Mouse (Mus musculus): ENCODE measurements around the gene Adtrp. TPM values are rescaled to one million over a fixed set of nuclear protein-coding genes. Genes with fewer than 3 reads are reported as not detected.

Adtrp gene
- polyA plus RNA-seq, 1 experiment from 2014 or later = not detected

DNA sequence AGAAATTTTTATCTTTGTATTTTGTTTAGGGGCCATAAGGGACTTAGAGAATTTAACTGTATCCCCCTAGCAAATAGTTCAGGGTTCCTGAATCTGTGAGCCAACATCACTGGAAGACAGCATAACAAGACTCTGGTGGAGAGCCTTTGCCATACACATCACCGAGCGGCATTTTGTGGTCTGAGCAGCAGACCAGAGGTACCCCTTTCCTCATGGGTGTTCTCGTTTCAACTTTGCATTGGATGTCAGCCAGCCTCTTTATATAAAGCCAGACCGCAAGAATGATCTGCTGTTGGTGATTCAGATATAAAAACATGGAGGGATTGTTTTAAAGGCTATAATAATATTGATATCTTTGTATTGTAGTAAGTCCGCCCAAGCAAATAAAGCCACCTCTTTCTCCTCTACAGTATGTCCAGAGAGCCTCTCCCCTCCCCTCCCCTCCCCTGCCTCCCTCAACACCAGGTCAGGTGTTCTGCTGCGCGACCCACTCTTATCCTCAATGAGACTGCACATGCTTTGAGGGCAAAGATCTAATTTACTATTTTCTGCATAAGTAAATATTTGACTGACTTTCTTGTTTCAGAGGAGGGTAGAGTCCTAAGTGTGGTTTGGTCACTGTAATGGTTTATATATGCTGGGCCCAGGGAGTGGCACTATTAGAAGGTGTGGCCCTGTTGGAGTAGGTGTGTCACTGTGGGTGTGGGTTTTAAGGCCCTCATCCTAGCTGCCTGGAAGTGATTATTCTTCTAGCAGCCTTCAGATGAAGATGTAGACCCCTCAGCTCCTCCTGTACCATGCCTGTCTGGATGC lies 62.4 kb downstream of the Adtrp start:
- ATAC-seq (ENCODE audit: insufficient number of reproducible peaks, low FRiP score, low TSS enrichment, low read depth) (no peak), DNase-seq (ENCODE audit: low spot score) (no peak)
- Histone ChIP-seq H3K9ac (ENCODE audit: low read length) (no peak overlapping the region), H3K9me3 (ENCODE audit: control insufficient read depth, low read length) (no peaks in the 10 kb centered on the region), H3K27ac (replicated peaks; ENCODE audit: low read depth, low read length) (no peak overlapping the region), H3K36me3 (ENCODE audit: control insufficient read depth, insufficient read depth, low read length) (no peaks in the 10 kb centered on the region), H3K27me3 (ENCODE audit: control insufficient read depth, insufficient read depth, low read length) (no peaks in the 10 kb centered on the region), H3K4me2 (ENCODE audit: low read depth, severe bottlenecking) (no peak overlapping the region), H3K4me1 (ENCODE audit: control insufficient read depth, insufficient read depth, low read length) (no peaks in the 10 kb centered on the region), H3K4me3 (ENCODE audit: low read depth, low read length) (no peak overlapping the region)
- WGBS = 93% methylated on average over 7 of the region's 7 CpGs

DNA sequence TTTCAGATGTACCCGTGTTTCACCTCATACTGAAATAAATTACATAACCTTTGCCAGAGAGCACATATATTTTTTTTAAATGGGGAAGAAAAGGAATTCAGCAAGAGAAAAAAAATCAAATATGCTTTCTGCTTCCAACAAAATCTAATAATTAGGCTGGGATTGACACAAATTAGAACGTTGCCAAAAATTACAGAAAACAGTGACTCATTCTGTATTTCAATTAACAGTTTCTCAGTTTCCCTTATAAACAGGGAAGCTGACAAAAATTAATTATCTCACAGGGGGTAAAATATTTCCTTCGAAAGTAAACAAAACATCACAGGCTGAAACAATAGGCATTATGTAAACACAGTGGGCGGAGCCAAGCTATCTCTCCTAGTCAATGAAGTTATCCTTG lies 67.2 kb downstream of the Adtrp start:
- Histone ChIP-seq H3K4me1 (ENCODE audit: control insufficient read depth, insufficient read depth, low read length) (no peaks in the 10 kb centered on the region), H3K4me2 (ENCODE audit: low read depth, severe bottlenecking) (no peak overlapping the region), H3K9ac (ENCODE audit: low read length) (no peak overlapping the region), H3K27ac (replicated peaks; ENCODE audit: low read depth, low read length) (no peak overlapping the region), H3K4me3 (ENCODE audit: low read depth, low read length) (no peak overlapping the region), H3K27me3 (ENCODE audit: control insufficient read depth, insufficient read depth, low read length) (no peaks in the 10 kb centered on the region), H3K36me3 (ENCODE audit: control insufficient read depth, insufficient read depth, low read length) (no peaks in the 10 kb centered on the region), H3K9me3 (ENCODE audit: control insufficient read depth, low read length) (no peaks in the 10 kb centered on the region)
- DNase-seq (ENCODE audit: low spot score) = no peak
- no peak for ATAC-seq (ENCODE audit: insufficient number of reproducible peaks, low FRiP score, low TSS enrichment, low read depth)
- 84% methylated on average over 4 of the region's 4 CpGs for WGBS

- Histone ChIP-seq H3K9ac (ENCODE audit: low read length) (no peak overlapping the region), H3K4me1 (ENCODE audit: control insufficient read depth, insufficient read depth, low read length) (no peaks in the 10 kb centered on the region), H3K4me2 (ENCODE audit: low read depth, severe bottlenecking) (no peak overlapping the region), H3K27me3 (ENCODE audit: control insufficient read depth, insufficient read depth, low read length) (no peaks in the 10 kb centered on the region), H3K36me3 (ENCODE audit: control insufficient read depth, insufficient read depth, low read length) (no peaks in the 10 kb centered on the region), H3K9me3 (ENCODE audit: control insufficient read depth, low read length) (no peaks in the 10 kb centered on the region), H3K27ac (replicated peaks; ENCODE audit: low read depth, low read length) (no peak overlapping the region), H3K4me3 (ENCODE audit: low read depth, low read length) (no peak overlapping the region)
- DNase-seq (ENCODE audit: low spot score) (no peak), ATAC-seq (ENCODE audit: insufficient number of reproducible peaks, low FRiP score, low TSS enrichment, low read depth) (no peak)
- 61% methylated on average over 9 of the region's 9 CpGs for WGBS
Measured at GRCm38 (mm10) chr13:41779603-41780180, 67.8 kb downstream of the Adtrp start.

GRCm38 (mm10) chr13:41773812-41774376 lies 73.6 kb downstream of the Adtrp start:
- no peak overlapping the region for H3K9ac ChIP-seq (ENCODE audit: low read length)
- no peaks in the 10 kb centered on the region for H3K9me3 ChIP-seq (ENCODE audit: control insufficient read depth, low read length)
- 88% methylated on average over 4 of the region's 4 CpGs for WGBS
- H3K27ac ChIP-seq (replicated peaks; ENCODE audit: low read depth, low read length) = no peak overlapping the region
- no peaks in the 10 kb centered on the region for H3K27me3 ChIP-seq (ENCODE audit: control insufficient read depth, insufficient read depth, low read length)
- no peaks in the 10 kb centered on the region for H3K4me1 ChIP-seq (ENCODE audit: control insufficient read depth, insufficient read depth, low read length)
- ATAC-seq (ENCODE audit: insufficient number of reproducible peaks, low FRiP score, low TSS enrichment, low read depth) = no peak
- H3K4me2 ChIP-seq (ENCODE audit: low read depth, severe bottlenecking) = no peak overlapping the region
- DNase-seq (ENCODE audit: low spot score) = no peak
- H3K4me3 ChIP-seq (ENCODE audit: low read depth, low read length) = no peak overlapping the region
- H3K36me3 ChIP-seq (ENCODE audit: control insufficient read depth, insufficient read depth, low read length) = no peaks in the 10 kb centered on the region

GRCm38 (mm10) chr13:41771061-41771460 lies 76.4 kb downstream of the Adtrp start:
- Histone ChIP-seq H3K4me2 (ENCODE audit: low read depth, severe bottlenecking) (no peak overlapping the region), H3K4me1 (ENCODE audit: control insufficient read depth, insufficient read depth, low read length) (no peaks in the 10 kb centered on the region), H3K9ac (ENCODE audit: low read length) (no peak overlapping the region), H3K27me3 (ENCODE audit: control insufficient read depth, insufficient read depth, low read length) (no peaks in the 10 kb centered on the region), H3K9me3 (ENCODE audit: control insufficient read depth, low read length) (no peaks in the 10 kb centered on the region), H3K4me3 (ENCODE audit: low read depth, low read length) (no peak overlapping the region), H3K36me3 (ENCODE audit: control insufficient read depth, insufficient read depth, low read length) (no peaks in the 10 kb centered on the region), H3K27ac (replicated peaks; ENCODE audit: low read depth, low read length) (no peak overlapping the region)
- no peak for ATAC-seq (ENCODE audit: insufficient number of reproducible peaks, low FRiP score, low TSS enrichment, low read depth)
- 76% methylated on average over 3 of the region's 3 CpGs for WGBS
- no peak for DNase-seq (ENCODE audit: low spot score)

- no peak overlapping the region for H3K27ac ChIP-seq (replicated peaks; ENCODE audit: low read depth, low read length)
Measured at GRCm38 (mm10) chr13:41767941-41768340, 79.5 kb downstream of the Adtrp start.

GRCm38 (mm10) chr13:41761986-41762385 lies 85.5 kb downstream of the Adtrp start:
- no peaks in the 10 kb centered on the region for H3K36me3 ChIP-seq (ENCODE audit: control insufficient read depth, insufficient read depth, low read length)
- H3K27ac ChIP-seq (replicated peaks; ENCODE audit: low read depth, low read length) = no peak overlapping the region
- no peak overlapping the region for H3K4me2 ChIP-seq (ENCODE audit: low read depth, severe bottlenecking)
- no peak overlapping the region for H3K4me3 ChIP-seq (ENCODE audit: low read depth, low read length)
- DNase-seq (ENCODE audit: low spot score) (no peak), ATAC-seq (ENCODE audit: insufficient number of reproducible peaks, low FRiP score, low TSS enrichment, low read depth) (no peak)
- H3K4me1 ChIP-seq (ENCODE audit: control insufficient read depth, insufficient read depth, low read length) = peaks cover 3% of the 10 kb centered on the region; the same call in 1 of the 2 replicates
- H3K9me3 ChIP-seq (ENCODE audit: control insufficient read depth, low read length) = no peaks in the 10 kb centered on the region
- 84% methylated on average over 3 of the region's 3 CpGs for WGBS
- H3K27me3 ChIP-seq (ENCODE audit: control insufficient read depth, insufficient read depth, low read length) = no peaks in the 10 kb centered on the region
- no peak overlapping the region for H3K9ac ChIP-seq (ENCODE audit: low read length)

More at GRCm38 (mm10) chr13:41767941-41768340, 79.5 kb downstream of the Adtrp start:
- H3K27me3 ChIP-seq (ENCODE audit: control insufficient read depth, insufficient read depth, low read length) = no peaks in the 10 kb centered on the region
- no peak overlapping the region for H3K4me2 ChIP-seq (ENCODE audit: low read depth, severe bottlenecking)
- no peak for ATAC-seq (ENCODE audit: insufficient number of reproducible peaks, low FRiP score, low TSS enrichment, low read depth)
- no peak overlapping the region for H3K4me3 ChIP-seq (ENCODE audit: low read depth, low read length)
- WGBS = 79% methylated on average over 4 of the region's 4 CpGs
- no peak for DNase-seq (ENCODE audit: low spot score)
- H3K36me3 ChIP-seq (ENCODE audit: control insufficient read depth, insufficient read depth, low read length) = no peaks in the 10 kb centered on the region
- no peak overlapping the region for H3K9ac ChIP-seq (ENCODE audit: low read length)
- no peaks in the 10 kb centered on the region for H3K9me3 ChIP-seq (ENCODE audit: control insufficient read depth, low read length)
- no peaks in the 10 kb centered on the region for H3K4me1 ChIP-seq (ENCODE audit: control insufficient read depth, insufficient read depth, low read length)

- Histone ChIP-seq H3K36me3 (ENCODE audit: control insufficient read depth, insufficient read depth, low read length) (no peaks in the 10 kb centered on the region), H3K4me1 (ENCODE audit: control insufficient read depth, insufficient read depth, low read length) (peaks cover 3% of the 10 kb centered on the region; the same call in 1 of the 2 replicates), H3K4me3 (ENCODE audit: low read depth, low read length) (no peak overlapping the region), H3K27ac (replicated peaks; ENCODE audit: low read depth, low read length) (no peak overlapping the region), H3K4me2 (ENCODE audit: low read depth, severe bottlenecking) (no peak overlapping the region), H3K9ac (ENCODE audit: low read length) (no peak overlapping the region), H3K9me3 (ENCODE audit: control insufficient read depth, low read length) (no peaks in the 10 kb centered on the region), H3K27me3 (ENCODE audit: control insufficient read depth, insufficient read depth, low read length) (no peaks in the 10 kb centered on the region)
- ATAC-seq (ENCODE audit: insufficient number of reproducible peaks, low FRiP score, low TSS enrichment, low read depth) (no peak), DNase-seq (ENCODE audit: low spot score) (no peak)
- WGBS = 45% methylated on average over 10 of the region's 10 CpGs
Measured at GRCm38 (mm10) chr13:41760484-41760883, 87.0 kb downstream of the Adtrp start.

All from limb, embryonic 11.5 days (tissue).